Mouse (Mus musculus) intestine, postnatal 0 days (tissue): ENCODE data around the gene Cebpe. TPM values are rescaled to one million over a fixed set of nuclear protein-coding genes. Genes with fewer than 3 reads are reported as not detected.

ENCODE experiments used
- ATAC-seq: fragments of 200-750 bp; cut with Nextera tagmentation; 2 replicates; pipeline ENCODE4 v1.8.0; 2017; ENCODE audit warnings: mild to moderate bottlenecking, moderate TSS enrichment, moderate library complexity
- H3K27ac ChIP-seq: fragments of 300-500 bp; sonication (generic); 2 replicates; pipeline ENCODE4 v1.5.1; 2014; ENCODE audit warnings: mild to moderate bottlenecking, low read depth, low read length, moderate library complexity
- H3K27me3 ChIP-seq: fragments of 300-500 bp; sonication (generic); replicated peaks from 2 replicates; pipeline ENCODE4 v1.6.1; 2014; ENCODE audit warnings: low read length, mixed read lengths; ENCODE audit not compliant: control insufficient read depth, insufficient read depth
- H3K36me3 ChIP-seq: fragments of 300-500 bp; sonication (generic); 2 replicates; pipeline ENCODE4 v1.6.1; 2014; ENCODE audit warnings: mild to moderate bottlenecking, moderate library complexity; ENCODE audit not compliant: control insufficient read depth, insufficient read depth
- H3K4me1 ChIP-seq: fragments of 300-500 bp; sonication (generic); replicated peaks from 2 replicates; pipeline ENCODE4 v1.6.1; 2014; ENCODE audit warnings: antibody characterized with exemption, low read length, mixed read lengths; ENCODE audit not compliant: control insufficient read depth, insufficient read depth
- H3K4me2 ChIP-seq: fragments of 300-500 bp; sonication (generic); replicated peaks from 2 replicates; pipeline ENCODE4 v1.6.1; 2014; ENCODE audit warnings: low read depth, mild to moderate bottlenecking, moderate library complexity
- H3K4me3 ChIP-seq: fragments of 300-500 bp; sonication (generic); 2 replicates; pipeline ENCODE4 v1.5.1; 2014; ENCODE audit warnings: low read depth, low read length
- H3K9ac ChIP-seq: fragments of 300-500 bp; sonication (generic); 2 replicates; pipeline ENCODE4 v1.6.1; 2014; ENCODE audit warnings: mild to moderate bottlenecking, low read depth, low read length
- H3K9me3 ChIP-seq: fragments of 300-500 bp; sonication (generic); 2 replicates; pipeline ENCODE4 v1.6.1; 2016; ENCODE audit warnings: mixed run types; ENCODE audit not compliant: control insufficient read depth
- CTCF ChIP-seq: sonication (generic); IDR thresholded peaks from 2 replicates; pipeline ENCODE4 v1.5.1; 2016; ENCODE audit warnings: low read depth, mild to moderate bottlenecking, control low read depth, antibody characterized with exemption, moderate library complexity
- WGBS: fragments of 180-500 bp; shearing (Covaris S2); extraction: QIAGEN DNeasy Blood & Tissue Kit; methylation state at CpG from one replicate; pipeline ENCODE4 v1.1.7; 2014; 5-methylcytosine and 5-hydroxymethylcytosine counted together
- polyA plus RNA-seq: library from polyadenylated mRNA; unstranded; fragments of >200 nt; fragmentation: Nextera tagmentation; extraction: Ambion mirVana; gene quantifications from 2 replicates; pipeline ENCODE4 v1.2.1, GENCODE M21; 2015

The Cebpe gene
- polyA plus RNA-seq, 1 experiment from 2014 or later, result not detected

DNA sequence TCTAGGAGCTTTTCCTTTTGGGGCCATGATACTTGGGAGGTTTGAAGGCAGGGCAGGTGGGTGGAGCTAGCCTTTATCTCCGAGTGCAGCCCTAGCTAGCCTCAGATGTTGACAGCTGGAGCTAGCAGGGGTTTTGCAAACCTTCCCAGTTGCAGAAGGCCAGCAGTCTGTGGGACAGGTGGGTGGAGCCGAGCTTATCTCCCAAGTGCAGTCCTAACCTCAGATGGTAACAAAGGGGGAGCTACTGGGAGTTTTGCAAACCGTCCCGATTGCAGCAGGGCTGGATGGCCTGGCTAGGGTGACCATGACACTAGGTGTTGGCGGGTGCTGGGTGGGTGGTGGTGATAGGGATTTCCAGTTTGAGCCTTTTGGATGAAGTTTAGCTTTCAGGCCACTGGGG lies 6.1 kb downstream of the Cebpe start:
- Histone ChIP-seq H3K27ac (no peak overlapping the region), H3K4me2 (no peak overlapping the region), H3K4me1 (0 out of 2 replicates have a peak, but pooled peaks cover 7% of the 10 kb centered on the region), H3K9me3 (no peaks in the 10 kb centered on the region), H3K27me3 (no peaks in the 10 kb centered on the region), H3K36me3 (no peaks in the 10 kb centered on the region; the same call in 1 of the 2 replicates), H3K9ac (no peak overlapping the region), H3K4me3 (no peak overlapping the region)
- no peak for TF ChIP-seq CTCF
- 0 out of 2 replicates have a peak, but pooled peaks have one; percentile 9 for ATAC-seq
- WGBS, result 22% methylated on average over 5 of the region's 5 CpGs

DNA sequence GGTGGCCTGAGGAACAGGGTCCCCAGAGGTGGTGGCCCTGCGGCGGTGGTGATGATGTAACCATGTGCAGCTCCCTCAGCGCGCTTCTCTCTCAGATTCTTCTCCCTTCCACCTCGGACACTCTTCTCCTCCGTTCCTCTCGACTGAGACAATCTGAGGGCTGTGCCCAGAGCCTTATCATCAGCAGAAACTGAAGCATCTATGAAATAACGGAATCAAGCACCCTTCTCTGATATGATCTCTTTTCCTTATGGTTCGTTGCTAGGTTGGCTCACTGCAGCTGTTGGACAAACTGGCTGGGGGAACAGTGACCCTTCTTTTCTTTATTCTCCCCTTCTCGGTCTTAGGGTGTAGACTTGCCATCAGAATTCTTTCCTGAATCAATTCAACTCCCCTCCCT lies 8.8 kb downstream of the Cebpe start:
- no peak overlapping the region for H3K4me3 ChIP-seq
- H3K4me2 ChIP-seq, result no peak overlapping the region
- H3K9me3 ChIP-seq, result no peaks in the 10 kb centered on the region
- H3K27me3 ChIP-seq, result no peaks in the 10 kb centered on the region
- no peak overlapping the region for H3K9ac ChIP-seq
- TF ChIP-seq CTCF, result no peak
- H3K4me1 ChIP-seq, result 0 out of 2 replicates have a peak, but pooled peaks cover 7% of the 10 kb centered on the region
- no peak overlapping the region for H3K27ac ChIP-seq
- H3K36me3 ChIP-seq, result no peaks in the 10 kb centered on the region; the same call in 1 of the 2 replicates
- WGBS, result 70% methylated on average over 10 of the region's 10 CpGs
- ATAC-seq, result no peak

DNA sequence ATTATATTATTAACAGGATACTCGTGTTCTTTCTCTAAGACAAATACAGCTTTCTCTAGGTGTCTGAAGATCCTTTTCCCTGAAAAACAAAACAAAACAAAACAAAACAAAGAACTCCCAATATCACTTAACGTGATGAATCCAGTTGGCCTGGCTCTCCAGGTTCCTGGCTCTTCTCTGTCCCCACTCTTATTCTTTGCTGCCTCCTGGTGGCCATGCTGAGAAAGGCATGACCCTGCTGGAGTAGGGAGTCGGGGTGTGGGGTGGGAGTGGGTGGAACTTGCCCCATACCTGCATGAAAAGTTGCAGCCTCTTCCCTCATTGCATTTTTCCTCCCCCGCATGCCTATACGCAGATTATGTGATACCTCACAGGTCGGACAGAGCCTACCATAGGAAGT lies 10.7 kb downstream of the Cebpe start:
- no peak overlapping the region for H3K4me2 ChIP-seq
- no peaks in the 10 kb centered on the region for H3K27me3 ChIP-seq
- 0 out of 2 replicates have a peak, but pooled peaks cover 7% of the 10 kb centered on the region for H3K4me1 ChIP-seq
- no peaks in the 10 kb centered on the region for H3K36me3 ChIP-seq
- H3K9me3 ChIP-seq, result no peaks in the 10 kb centered on the region
- no peak overlapping the region for H3K9ac ChIP-seq
- ATAC-seq, result peak; percentile 59; the same call in 1 of the 2 replicates
- 8% methylated on average over 6 of the region's 6 CpGs for WGBS
- H3K27ac ChIP-seq, result no peak overlapping the region
- no peak overlapping the region for H3K4me3 ChIP-seq
- TF ChIP-seq CTCF, result peak; percentile 97

DNA sequence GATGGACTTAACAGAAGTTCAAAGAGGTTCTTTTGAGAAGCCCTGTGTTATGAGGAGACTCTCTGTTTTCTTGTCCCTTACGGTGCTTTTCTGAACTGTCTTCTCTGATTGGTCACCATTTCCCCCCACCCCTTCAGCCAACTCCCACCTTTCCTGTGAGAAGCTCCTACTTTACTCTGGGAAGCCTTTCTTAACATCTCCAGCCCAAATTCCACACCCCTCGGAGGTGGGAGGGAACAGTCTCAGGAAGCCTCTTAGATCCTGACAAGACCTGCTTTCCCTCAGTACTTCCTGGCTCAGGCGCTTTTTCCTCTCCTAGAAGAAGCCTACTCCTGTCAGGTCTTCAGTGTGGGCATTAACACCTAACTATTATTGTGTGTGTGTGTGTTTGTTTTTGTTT lies 12.4 kb downstream of the Cebpe start:
- no peak overlapping the region for H3K4me2 ChIP-seq
- no peak overlapping the region for H3K4me3 ChIP-seq
- H3K27ac ChIP-seq, result no peak overlapping the region
- H3K36me3 ChIP-seq, result no peaks in the 10 kb centered on the region
- no peaks in the 10 kb centered on the region for H3K9me3 ChIP-seq
- TF ChIP-seq CTCF, result no peak
- WGBS, result 60% methylated on average over 3 of the region's 3 CpGs
- H3K4me1 ChIP-seq, result peaks cover 8% of the 10 kb centered on the region; the same call in 1 of the 2 replicates
- no peaks in the 10 kb centered on the region for H3K27me3 ChIP-seq
- ATAC-seq, result no peak
- H3K9ac ChIP-seq, result no peak overlapping the region

DNA sequence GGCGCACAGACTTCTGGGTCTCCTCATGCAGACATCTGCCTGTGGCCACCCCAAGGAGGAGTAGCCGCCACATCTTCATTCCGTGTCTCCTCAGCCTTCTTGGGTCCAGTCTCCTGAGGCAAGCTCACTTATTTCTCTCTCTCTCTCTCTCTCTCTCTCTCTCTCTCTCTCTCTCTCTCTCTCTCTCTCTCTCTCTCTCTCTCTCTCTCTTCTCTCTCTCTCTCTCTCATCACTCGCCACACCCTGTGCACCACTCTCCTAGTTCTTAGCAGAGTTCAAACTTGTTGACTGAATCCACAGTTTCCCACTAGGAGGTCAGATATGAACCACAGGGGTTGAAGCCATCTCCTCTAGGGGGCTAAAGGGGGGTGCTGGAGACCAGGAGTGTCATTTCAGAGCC lies 13.2 kb downstream of the Cebpe start, which contains the start of gene Gm29776:
Gene Gm29776 (minus strand): TSS at position 101 of the 400 bp plus-strand sequence.
- no peaks in the 10 kb centered on the region for H3K9me3 ChIP-seq
- H3K4me3 ChIP-seq, result no peak within 1 kb of the TSS
- H3K9ac ChIP-seq, result no peak within 1 kb of the TSS; the same call in 1 of the 2 replicates
- H3K4me2 ChIP-seq, result no peak within 1 kb of the TSS
- TF ChIP-seq CTCF, result no peak
- peaks cover 8% of the 10 kb centered on the region; the same call in 1 of the 2 replicates for H3K4me1 ChIP-seq
- no peaks in the 10 kb centered on the region for H3K27me3 ChIP-seq
- H3K27ac ChIP-seq, result no peak within 1 kb of the TSS
- WGBS, result 69% methylated on average over 4 of the region's 4 CpGs
- no peak for ATAC-seq
- no peaks in the 10 kb centered on the region for H3K36me3 ChIP-seq

DNA sequence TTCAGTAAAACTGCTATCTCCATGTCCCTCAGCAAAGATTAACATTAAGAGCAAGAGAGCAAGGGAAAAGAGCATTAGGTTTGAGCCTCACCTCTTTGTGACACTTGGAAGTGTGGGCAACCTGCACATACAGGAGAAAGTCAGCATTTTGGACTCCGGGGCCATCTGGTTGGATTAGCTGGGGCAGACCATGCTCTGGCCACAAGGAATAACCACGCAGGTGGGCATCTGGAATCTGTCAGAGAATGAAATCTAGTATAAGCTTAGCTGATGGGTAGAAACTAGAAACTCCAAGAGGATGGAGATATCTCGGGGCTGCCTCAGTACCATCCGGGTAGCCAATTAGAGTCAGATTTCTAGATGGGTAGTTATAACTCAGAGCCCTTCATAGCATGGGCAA lies 15.2 kb downstream of the Cebpe start:
- no peak overlapping the region for H3K9ac ChIP-seq
- TF ChIP-seq CTCF, result no peak
- H3K9me3 ChIP-seq, result no peaks in the 10 kb centered on the region
- 0 out of 2 replicates have a peak, but pooled peaks cover 4% of the 10 kb centered on the region for H3K36me3 ChIP-seq
- H3K4me1 ChIP-seq, result peaks cover 8% of the 10 kb centered on the region; the same call in 1 of the 2 replicates
- no peak overlapping the region for H3K4me3 ChIP-seq
- H3K27ac ChIP-seq, result no peak overlapping the region
- no peaks in the 10 kb centered on the region for H3K27me3 ChIP-seq
- WGBS, result 80% methylated on average over 4 of the region's 4 CpGs
- ATAC-seq, result no peak
- H3K4me2 ChIP-seq, result no peak overlapping the region
